Mouse (Mus musculus) lung, adult 2 months (tissue): ENCODE data around the gene Tmprss11a.

Experiments used
- CTCF ChIP-seq: fragments of 200-500 bp; IDR thresholded peaks from 2 replicates; pipeline ENCODE4 v1.5.1; 2011; ENCODE audit warnings: mild to moderate bottlenecking, low read length, control low read depth; ENCODE audit not compliant: insufficient read depth
- POLR2A ChIP-seq: fragments of 200-500 bp; IDR thresholded peaks from 2 replicates; pipeline ENCODE4 v1.6.1; 2011; ENCODE audit warnings: low read depth, mild to moderate bottlenecking, control low read depth, low read length, borderline replicate concordance; ENCODE audit errors: extremely low read depth

- no peak for TF ChIP-seq CTCF
- no peak for TF ChIP-seq POLR2A
Observed at GRCm38 (mm10) chr5:86473859-86474258, 5.1 kb upstream of the Tmprss11a start.
